Mouse (Mus musculus): ENCODE measurements around the gene Aldh18a1.

- no peak for TF ChIP-seq CTCF (IDR thresholded peaks at IDR 0.05; ENCODE audit: low read depth)
- TF ChIP-seq EP300 (IDR thresholded peaks at IDR 0.05; ENCODE audit: low read depth): no peak
These were observed 61.8 kb downstream of the Aldh18a1 start for GRCm38 (mm10) chr19:40526367-40527014.

Data from liver, embryonic 14.5 days (tissue).